Mouse (Mus musculus): ENCODE data around the gene Tenm2. TPM values are rescaled to one million over a fixed set of nuclear protein-coding genes. Genes with fewer than 3 reads are reported as not detected.

Gene Tenm2
- polyA plus RNA-seq, 1 experiment from 2014 or later, result 1.9 TPM

DNA sequence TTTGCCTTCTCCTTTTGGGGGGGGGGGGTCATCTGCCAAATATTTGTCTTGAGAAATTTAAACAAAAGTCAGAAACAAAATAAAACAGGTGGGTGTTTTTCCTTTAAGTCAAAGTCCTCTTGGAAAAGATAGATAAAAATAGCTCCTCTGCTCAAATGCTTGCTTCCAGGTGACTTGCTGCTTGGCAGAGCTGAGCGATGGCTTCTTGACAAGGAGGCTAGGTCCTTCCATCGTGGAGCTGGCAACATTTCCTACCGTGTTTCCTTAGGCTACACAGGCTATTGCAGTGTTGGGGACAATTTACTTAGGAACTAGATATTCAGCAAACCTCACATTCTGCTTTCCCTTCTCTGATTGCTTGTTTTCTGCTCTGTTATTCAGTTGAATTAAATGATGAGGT is 342.7 kb downstream of the Tenm2 start:
- Histone ChIP-seq H3K27me3 (ENCODE audit: control insufficient read depth, insufficient read depth, low read length) (no peaks in the 10 kb centered on the region), H3K4me3 (replicated peaks; ENCODE audit: low read length) (no peak overlapping the region), H3K4me2 (ENCODE audit: low read depth, low read length) (no peak overlapping the region), H3K9me3 (replicated peaks; ENCODE audit: control insufficient read depth, low read length) (no peaks in the 10 kb centered on the region), H3K27ac (ENCODE audit: low read length) (no peak overlapping the region), H3K4me1 (ENCODE audit: control insufficient read depth, insufficient read depth, low read length) (no peaks in the 10 kb centered on the region), H3K36me3 (ENCODE audit: control insufficient read depth, insufficient read depth, low read length) (no peaks in the 10 kb centered on the region), H3K9ac (ENCODE audit: low read length) (no peak overlapping the region)
- 47% methylated on average over 3 of the region's 3 CpGs for WGBS
- ATAC-seq (ENCODE audit: insufficient read depth, low FRiP score), result no peak

DNA sequence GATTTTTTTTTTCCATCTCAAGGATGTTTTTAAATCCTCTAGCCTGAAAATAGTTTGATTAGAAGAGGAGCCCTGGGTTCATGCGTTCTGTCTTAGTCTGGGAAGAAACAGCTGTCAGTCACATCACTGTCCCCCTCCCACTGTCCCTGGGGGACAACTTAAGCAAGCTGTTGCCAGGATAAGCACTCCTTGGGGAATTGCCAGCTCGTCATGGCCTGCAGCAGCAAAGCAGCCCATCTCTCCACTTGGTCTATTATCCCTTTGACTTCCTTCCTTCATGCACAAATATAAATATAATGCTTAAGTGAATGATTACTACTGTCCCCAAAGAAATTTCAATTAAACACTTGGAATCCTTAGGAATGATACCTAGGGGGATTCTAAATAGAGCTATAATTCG is 344.7 kb downstream of the Tenm2 start:
- no peak overlapping the region for H3K9ac ChIP-seq (ENCODE audit: low read length)
- WGBS, result 47% methylated on average over 3 of the region's 3 CpGs
- no peak for ATAC-seq (ENCODE audit: insufficient read depth, low FRiP score)
- H3K36me3 ChIP-seq (ENCODE audit: control insufficient read depth, insufficient read depth, low read length), result no peaks in the 10 kb centered on the region
- no peak overlapping the region for H3K27ac ChIP-seq (ENCODE audit: low read length)
- no peak overlapping the region for H3K4me2 ChIP-seq (ENCODE audit: low read depth, low read length)
- H3K4me3 ChIP-seq (replicated peaks; ENCODE audit: low read length), result no peak overlapping the region
- H3K27me3 ChIP-seq (ENCODE audit: control insufficient read depth, insufficient read depth, low read length), result no peaks in the 10 kb centered on the region
- no peaks in the 10 kb centered on the region for H3K9me3 ChIP-seq (replicated peaks; ENCODE audit: control insufficient read depth, low read length)
- no peaks in the 10 kb centered on the region for H3K4me1 ChIP-seq (ENCODE audit: control insufficient read depth, insufficient read depth, low read length)

DNA sequence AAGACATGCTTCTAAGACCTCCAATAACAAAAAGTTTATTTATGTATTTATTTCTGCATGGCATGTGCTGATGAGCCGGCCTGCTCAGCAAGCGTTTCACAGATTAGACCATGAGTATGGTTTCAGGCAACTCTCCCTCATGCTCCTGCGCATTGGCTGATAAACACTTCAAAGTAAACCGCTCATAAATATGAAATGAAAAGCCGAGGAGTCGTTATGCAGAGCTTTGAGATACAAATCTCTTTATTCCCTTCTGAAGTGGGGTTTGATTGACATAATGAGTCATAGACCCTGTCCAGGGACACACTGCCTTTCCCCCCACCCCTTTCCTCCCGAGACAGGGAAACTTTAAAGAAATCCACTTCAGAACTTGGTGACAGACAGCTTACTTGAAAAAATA is 348.3 kb downstream of the Tenm2 start:
- Histone ChIP-seq H3K36me3 (ENCODE audit: control insufficient read depth, insufficient read depth, low read length) (no peaks in the 10 kb centered on the region), H3K27me3 (ENCODE audit: control insufficient read depth, insufficient read depth, low read length) (no peaks in the 10 kb centered on the region), H3K27ac (ENCODE audit: low read length) (no peak overlapping the region), H3K4me2 (ENCODE audit: low read depth, low read length) (no peak overlapping the region), H3K9ac (ENCODE audit: low read length) (no peak overlapping the region), H3K9me3 (replicated peaks; ENCODE audit: control insufficient read depth, low read length) (no peaks in the 10 kb centered on the region), H3K4me3 (replicated peaks; ENCODE audit: low read length) (no peak overlapping the region), H3K4me1 (ENCODE audit: control insufficient read depth, insufficient read depth, low read length) (no peaks in the 10 kb centered on the region)
- no peak for ATAC-seq (ENCODE audit: insufficient read depth, low FRiP score)
- 59% methylated on average over 7 of the region's 7 CpGs for WGBS

DNA sequence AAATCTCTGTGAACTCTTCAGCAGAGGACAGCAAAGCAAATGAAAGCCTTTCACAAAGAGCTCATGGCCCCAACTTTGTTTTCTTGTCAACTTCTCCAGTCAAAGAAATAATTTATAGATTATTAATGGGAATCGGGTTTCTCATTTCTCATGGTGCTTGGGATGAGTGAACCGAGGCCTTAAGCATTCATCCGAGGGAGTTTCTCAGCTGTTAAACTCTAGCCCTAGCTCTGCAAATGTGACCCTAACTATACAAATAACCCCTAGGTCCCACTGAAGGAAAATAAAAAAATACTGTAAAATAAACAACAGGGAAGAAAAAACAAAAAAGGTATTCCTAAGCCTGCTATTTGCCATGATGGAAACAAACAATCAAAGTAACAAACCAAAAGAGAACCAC is 349.6 kb downstream of the Tenm2 start:
- Histone ChIP-seq H3K27me3 (ENCODE audit: control insufficient read depth, insufficient read depth, low read length) (no peaks in the 10 kb centered on the region), H3K4me3 (replicated peaks; ENCODE audit: low read length) (no peak overlapping the region), H3K36me3 (ENCODE audit: control insufficient read depth, insufficient read depth, low read length) (no peaks in the 10 kb centered on the region), H3K9ac (ENCODE audit: low read length) (no peak overlapping the region), H3K27ac (ENCODE audit: low read length) (no peak overlapping the region), H3K4me2 (ENCODE audit: low read depth, low read length) (no peak overlapping the region), H3K9me3 (replicated peaks; ENCODE audit: control insufficient read depth, low read length) (no peaks in the 10 kb centered on the region), H3K4me1 (ENCODE audit: control insufficient read depth, insufficient read depth, low read length) (no peaks in the 10 kb centered on the region)
- 64% methylated on average over 3 of the region's 3 CpGs for WGBS
- no peak for ATAC-seq (ENCODE audit: insufficient read depth, low FRiP score)

DNA sequence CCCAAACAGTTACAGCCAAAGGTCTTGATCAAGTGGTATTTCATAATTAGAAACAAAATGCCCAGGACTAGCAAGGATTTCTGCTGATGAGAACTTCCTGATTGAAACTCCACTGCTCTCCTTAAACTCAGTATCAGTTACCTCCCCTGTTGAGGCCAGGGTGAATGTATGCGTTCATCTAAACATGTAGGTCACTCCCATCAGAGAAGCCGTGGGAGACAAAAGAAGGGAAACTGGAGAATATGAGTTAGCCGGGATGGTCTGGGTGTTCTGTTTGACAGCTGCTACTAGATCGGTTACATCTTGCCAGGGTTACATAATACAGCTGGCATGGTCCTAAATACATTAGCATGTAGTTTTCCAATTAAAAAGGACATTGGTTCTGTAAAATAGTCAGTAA is 362.8 kb downstream of the Tenm2 start:
- no peak overlapping the region for H3K9ac ChIP-seq (ENCODE audit: low read length)
- H3K4me1 ChIP-seq (ENCODE audit: control insufficient read depth, insufficient read depth, low read length), result no peaks in the 10 kb centered on the region
- no peak overlapping the region for H3K4me2 ChIP-seq (ENCODE audit: low read depth, low read length)
- H3K27ac ChIP-seq (ENCODE audit: low read length), result no peak overlapping the region
- no peaks in the 10 kb centered on the region for H3K36me3 ChIP-seq (ENCODE audit: control insufficient read depth, insufficient read depth, low read length)
- ATAC-seq (ENCODE audit: insufficient read depth, low FRiP score), result no peak
- no peaks in the 10 kb centered on the region for H3K9me3 ChIP-seq (replicated peaks; ENCODE audit: control insufficient read depth, low read length)
- no peaks in the 10 kb centered on the region for H3K27me3 ChIP-seq (ENCODE audit: control insufficient read depth, insufficient read depth, low read length)
- WGBS, result 28% methylated on average over 4 of the region's 4 CpGs
- no peak overlapping the region for H3K4me3 ChIP-seq (replicated peaks; ENCODE audit: low read length)

DNA sequence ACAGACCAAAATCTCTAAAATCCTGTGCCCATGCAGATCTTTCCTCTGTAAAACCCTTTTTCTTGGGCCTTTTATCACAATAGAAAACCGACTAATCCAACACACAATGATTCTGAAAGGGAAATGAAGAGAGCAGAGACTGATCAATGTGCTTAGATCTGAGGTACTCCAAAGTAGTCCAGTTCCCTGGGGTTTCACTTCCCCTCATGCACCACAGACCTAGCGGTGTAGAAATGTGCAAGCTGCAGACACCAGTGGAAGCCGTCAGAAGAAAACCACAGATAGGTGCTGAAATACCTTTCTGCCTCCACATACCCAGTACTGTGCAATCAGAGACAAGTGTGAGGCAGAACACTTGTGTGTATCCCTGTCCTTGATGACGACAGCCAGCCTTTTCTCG is 365.2 kb downstream of the Tenm2 start:
- no peaks in the 10 kb centered on the region for H3K4me1 ChIP-seq (ENCODE audit: control insufficient read depth, insufficient read depth, low read length)
- no peak overlapping the region for H3K4me3 ChIP-seq (replicated peaks; ENCODE audit: low read length)
- H3K36me3 ChIP-seq (ENCODE audit: control insufficient read depth, insufficient read depth, low read length), result no peaks in the 10 kb centered on the region
- no peak overlapping the region for H3K9ac ChIP-seq (ENCODE audit: low read length)
- H3K27ac ChIP-seq (ENCODE audit: low read length), result no peak overlapping the region
- no peaks in the 10 kb centered on the region for H3K27me3 ChIP-seq (ENCODE audit: control insufficient read depth, insufficient read depth, low read length)
- no peak for ATAC-seq (ENCODE audit: insufficient read depth, low FRiP score)
- no peaks in the 10 kb centered on the region for H3K9me3 ChIP-seq (replicated peaks; ENCODE audit: control insufficient read depth, low read length)
- 86% methylated on average over 5 of the region's 5 CpGs for WGBS
- H3K4me2 ChIP-seq (ENCODE audit: low read depth, low read length), result no peak overlapping the region

DNA sequence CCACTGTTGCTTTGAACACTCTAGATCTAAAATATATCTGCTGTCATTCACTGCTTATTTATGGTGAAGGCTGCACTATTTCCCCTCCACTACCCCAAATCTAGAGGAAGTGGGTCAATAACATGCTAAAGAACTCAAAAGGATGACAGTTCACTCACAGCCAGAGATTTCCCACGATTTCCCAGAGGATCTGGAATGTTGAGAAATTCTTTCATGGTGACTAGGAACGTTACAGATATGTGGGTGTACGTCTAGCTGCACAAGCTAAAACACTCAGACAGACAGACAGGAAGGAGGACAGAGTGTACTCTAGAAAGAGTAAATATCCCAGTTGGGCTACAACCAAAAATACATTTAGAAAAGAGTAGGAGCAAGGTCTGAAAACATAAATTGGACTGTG is 384.1 kb downstream of the Tenm2 start:
- H3K4me1 ChIP-seq (ENCODE audit: control insufficient read depth, insufficient read depth, low read length), result no peaks in the 10 kb centered on the region
- H3K4me3 ChIP-seq (replicated peaks; ENCODE audit: low read length), result no peak overlapping the region
- no peaks in the 10 kb centered on the region for H3K36me3 ChIP-seq (ENCODE audit: control insufficient read depth, insufficient read depth, low read length)
- H3K27me3 ChIP-seq (ENCODE audit: control insufficient read depth, insufficient read depth, low read length), result no peaks in the 10 kb centered on the region
- ATAC-seq (ENCODE audit: insufficient read depth, low FRiP score), result no peak
- no peak overlapping the region for H3K27ac ChIP-seq (ENCODE audit: low read length)
- 26% methylated on average over 3 of the region's 3 CpGs for WGBS
- H3K9ac ChIP-seq (ENCODE audit: low read length), result no peak overlapping the region
- no peaks in the 10 kb centered on the region for H3K9me3 ChIP-seq (replicated peaks; ENCODE audit: control insufficient read depth, low read length)
- no peak overlapping the region for H3K4me2 ChIP-seq (ENCODE audit: low read depth, low read length)

DNA sequence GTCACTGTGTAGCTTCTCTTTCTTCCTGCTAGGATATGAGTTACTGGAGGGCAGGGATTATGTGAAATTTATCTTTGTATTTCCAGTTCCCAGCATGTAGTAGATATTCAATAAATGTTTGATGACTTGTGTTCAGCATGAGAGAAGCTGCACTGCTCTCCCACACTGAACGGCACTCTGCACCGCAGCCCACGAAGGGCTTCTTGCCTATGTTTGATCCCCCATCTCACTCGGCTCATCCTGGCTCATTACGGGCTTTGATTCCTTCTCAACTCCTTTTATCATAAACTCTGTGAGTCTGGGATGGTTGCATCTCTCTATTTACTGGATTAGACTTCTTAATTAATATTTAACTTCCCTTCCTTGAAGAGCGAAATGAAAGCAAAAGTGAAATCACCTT is 388.3 kb downstream of the Tenm2 start:
- Histone ChIP-seq H3K4me2 (ENCODE audit: low read depth, low read length) (no peak overlapping the region), H3K9me3 (replicated peaks; ENCODE audit: control insufficient read depth, low read length) (no peaks in the 10 kb centered on the region), H3K4me3 (replicated peaks; ENCODE audit: low read length) (no peak overlapping the region), H3K9ac (ENCODE audit: low read length) (no peak overlapping the region), H3K4me1 (ENCODE audit: control insufficient read depth, insufficient read depth, low read length) (no peaks in the 10 kb centered on the region), H3K27me3 (ENCODE audit: control insufficient read depth, insufficient read depth, low read length) (no peaks in the 10 kb centered on the region), H3K36me3 (ENCODE audit: control insufficient read depth, insufficient read depth, low read length) (no peaks in the 10 kb centered on the region), H3K27ac (ENCODE audit: low read length) (no peak overlapping the region)
- no peak for ATAC-seq (ENCODE audit: insufficient read depth, low FRiP score)
- WGBS, result 80% methylated on average over 6 of the region's 6 CpGs

DNA sequence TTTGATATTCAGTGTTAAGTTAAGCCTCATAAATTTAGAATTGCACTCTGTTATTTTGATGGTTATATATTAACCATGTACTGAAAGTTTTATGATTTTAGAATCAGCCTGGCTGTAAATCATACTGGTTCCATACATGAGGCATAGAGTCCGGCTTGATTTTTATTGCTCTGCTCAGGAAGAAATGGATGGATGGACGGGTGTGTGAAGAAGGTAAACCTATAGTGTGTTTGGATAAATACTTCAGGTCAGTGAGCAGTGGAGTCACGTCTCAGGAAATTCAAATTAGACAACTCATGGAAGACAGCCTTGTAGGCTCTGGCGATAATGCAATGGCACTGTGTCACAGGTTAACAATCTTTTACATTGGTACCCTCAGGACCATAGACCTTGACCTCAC is 402.9 kb downstream of the Tenm2 start:
- Histone ChIP-seq H3K27me3 (ENCODE audit: control insufficient read depth, insufficient read depth, low read length) (no peaks in the 10 kb centered on the region), H3K4me2 (ENCODE audit: low read depth, low read length) (no peak overlapping the region), H3K4me3 (replicated peaks; ENCODE audit: low read length) (no peak overlapping the region), H3K27ac (ENCODE audit: low read length) (no peak overlapping the region), H3K9me3 (replicated peaks; ENCODE audit: control insufficient read depth, low read length) (no peaks in the 10 kb centered on the region), H3K9ac (ENCODE audit: low read length) (no peak overlapping the region), H3K4me1 (ENCODE audit: control insufficient read depth, insufficient read depth, low read length) (no peaks in the 10 kb centered on the region), H3K36me3 (ENCODE audit: control insufficient read depth, insufficient read depth, low read length) (no peaks in the 10 kb centered on the region)
- no peak for ATAC-seq (ENCODE audit: insufficient read depth, low FRiP score)
- 77% methylated on average over 4 of the region's 4 CpGs for WGBS

DNA sequence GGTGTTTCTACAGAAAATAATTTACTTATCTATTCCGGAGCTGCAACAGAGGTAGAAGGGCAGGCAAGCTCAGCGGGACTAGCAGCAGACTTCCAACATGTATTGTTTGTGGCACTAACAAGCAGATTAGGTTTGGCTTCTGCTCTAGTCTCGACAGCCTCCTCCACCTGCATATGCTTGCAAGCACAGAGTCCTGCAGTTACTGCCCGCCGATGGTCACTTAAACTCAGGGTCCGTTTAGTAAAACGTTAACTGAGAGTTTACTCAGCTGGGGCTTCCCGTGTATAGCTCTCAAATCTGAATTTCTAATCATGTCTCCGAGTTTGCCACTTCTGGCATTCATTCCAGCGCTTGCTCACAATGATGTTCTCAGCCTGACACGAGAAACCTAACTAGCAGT is 404.3 kb downstream of the Tenm2 start:
- no peak for ATAC-seq (ENCODE audit: insufficient read depth, low FRiP score)
- no peaks in the 10 kb centered on the region for H3K9me3 ChIP-seq (replicated peaks; ENCODE audit: control insufficient read depth, low read length)
- no peak overlapping the region for H3K9ac ChIP-seq (ENCODE audit: low read length)
- H3K27ac ChIP-seq (ENCODE audit: low read length), result no peak overlapping the region
- no peaks in the 10 kb centered on the region for H3K27me3 ChIP-seq (ENCODE audit: control insufficient read depth, insufficient read depth, low read length)
- no peaks in the 10 kb centered on the region for H3K36me3 ChIP-seq (ENCODE audit: control insufficient read depth, insufficient read depth, low read length)
- no peak overlapping the region for H3K4me3 ChIP-seq (replicated peaks; ENCODE audit: low read length)
- WGBS, result 50% methylated on average over 11 of the region's 11 CpGs
- no peak overlapping the region for H3K4me2 ChIP-seq (ENCODE audit: low read depth, low read length)
- H3K4me1 ChIP-seq (ENCODE audit: control insufficient read depth, insufficient read depth, low read length), result no peaks in the 10 kb centered on the region
